28 mouse cellular contexts compared by ENCODE assay signal in genomic region chr10:5250702-5251101, GRCm38 (mm10).
DNase-seq lines count a peak whose midpoint lies in the region; ATAC-seq and TF ChIP-seq lines count a peak whose summit lies in the region.
"Had no signal": no experiment of that assay in that cellular context is flagged by ENCODE, and none has a peak within 500 bp of the region (broad histone marks: within the 10 kb centered on the region; RNA-seq: fewer than 3 reads in every experiment).

No protein-coding gene starts in this region.

- no peak overlapping the region for H3K4me2 ChIP-seq in lung, embryonic 15.5 days
- H3K4me2 ChIP-seq: embryonic facial prominence, embryonic 12.5 days; heart, embryonic 11.5 days; hindbrain, embryonic 13.5 days; limb, embryonic 13.5 days; liver, embryonic 11.5 days; midbrain, embryonic 11.5 days had no signal

- TF ChIP-seq POLR2A in lung, adult 2 months (IDR thresholded peaks at IDR 0.05; ENCODE audit: borderline replicate concordance, extremely low read depth, low read depth, low read length): no peak

- WGBS in lung, embryonic 15.5 days: 34% methylated on average over 10 of the region's 10 CpGs
- 32% methylated on average over 10 of the region's 10 CpGs for WGBS in lung, adult 2 months

- H3K27me3 ChIP-seq in lung, embryonic 15.5 days: no peaks in the 10 kb centered on the region
- H3K27me3 ChIP-seq: embryonic facial prominence, embryonic 12.5 days; hindbrain, embryonic 13.5 days; limb, embryonic 13.5 days; Patski had no signal

- no peak for DNase-seq in frontal cortex, adult 2 months (ENCODE audit: extremely low spot score in 1 of 2, low spot score in 1 of 2)
- no peak for DNase-seq in lung, adult 2 months
- DNase-seq in lung, postnatal 36 days: peak; percentile 21
- peak; percentile 13 for DNase-seq in yolk sac, embryonic 10.5 days (ENCODE audit: low spot score)
- DNase-seq in left cerebral cortex, postnatal 25 days (ENCODE audit: low spot score in 2 of 2): no peak
- DNase-seq in cerebellum, postnatal 4 days (ENCODE audit: low spot score in 2 of 2): no peak
- DNase-seq: adrenal gland, adult 8-10 months; cerebellum, postnatal 14 days; gastrocnemius, adult 2 months; gastrocnemius, postnatal 36 days; heart, adult 18-20 months; heart, postnatal 36 days; kidney, postnatal 10 days; layer of hippocampus, adult 9-11 months; right cerebral cortex, postnatal 4 days had no signal

- no peak overlapping the region for H3K27ac ChIP-seq in lung, embryonic 15.5 days
- H3K27ac ChIP-seq: embryonic facial prominence, embryonic 12.5 days; gastrocnemius, adult 2 months; hindbrain, embryonic 13.5 days; limb, embryonic 13.5 days had no signal

- no peak overlapping the region for H3K4me3 ChIP-seq in lung, embryonic 15.5 days
- no peak overlapping the region for H3K4me3 ChIP-seq in lung, adult 2 months (replicated peaks; ENCODE audit: extremely low read depth, low read depth, low read length)
- H3K4me3 ChIP-seq: embryonic facial prominence, embryonic 12.5 days; gastrocnemius, adult 2 months; hindbrain, embryonic 13.5 days; limb, embryonic 13.5 days had no signal

- no peaks in the 10 kb centered on the region for H3K4me1 ChIP-seq in lung, embryonic 15.5 days
- H3K4me1 ChIP-seq in lung, adult 2 months (ENCODE audit: control insufficient read depth, insufficient read depth, low read length): no peaks in the 10 kb centered on the region
- H3K4me1 ChIP-seq: embryonic facial prominence, embryonic 12.5 days; hindbrain, embryonic 13.5 days; limb, embryonic 13.5 days had no signal

- H3K9me3 ChIP-seq in lung, embryonic 15.5 days: no peaks in the 10 kb centered on the region
- H3K9me3 ChIP-seq: embryonic facial prominence, embryonic 12.5 days; G1E; hindbrain, embryonic 13.5 days; limb, embryonic 13.5 days had no signal

- intact Hi-C loops in left cerebral cortex, postnatal 25 days (cut with DNase I): no loop called here

- H3K36me3 ChIP-seq in lung, embryonic 15.5 days: peaks cover 6% of the 10 kb centered on the region; the same call in 1 of the 2 replicates
- H3K36me3 ChIP-seq: G1E had no signal

- ATAC-seq in frontal cortex, adult (ENCODE audit: low TSS enrichment): peak; percentile 20; the same call in 1 of the 2 replicates
- ATAC-seq in lung, embryonic 15.5 days (ENCODE audit: borderline replicate concordance, extremely low read depth, low FRiP score, low TSS enrichment): peak; percentile 67
- ATAC-seq: forebrain, embryonic 14.5 days; intestine, postnatal 0 days; midbrain, embryonic 16.5 days; Patski had no signal

- no peak for TF ChIP-seq CTCF in lung, adult 2 months (IDR thresholded peaks at IDR 0.05; ENCODE audit: insufficient read depth, low read length)

- H3K9ac ChIP-seq in lung, embryonic 15.5 days: no peak overlapping the region
- H3K9ac ChIP-seq: embryonic facial prominence, embryonic 12.5 days; hindbrain, embryonic 13.5 days; limb, embryonic 13.5 days had no signal

Comparison
In these comparisons a context has a peak if more than half of its experiments do, and no peak if none do; other contexts are left out.
1. DNase-seq: peak in lung, postnatal 36 days (single experiment) and yolk sac, embryonic 10.5 days (single experiment); none in frontal cortex, adult 2 months (0 of 2), lung, adult 2 months (single experiment), left cerebral cortex, postnatal 25 days (0 of 2) and cerebellum, postnatal 4 days (0 of 2).